Mouse (Mus musculus) cerebellum, adult 2 months (tissue): ENCODE measurements around the gene Fam20a. TPM values are rescaled to one million over a fixed set of nuclear protein-coding genes. Genes with fewer than 3 reads are reported as not detected.

Experiments used
- DNase-seq, 2 experiments: peaks; one replicate each; pipeline ENCODE4 v3.0.0; 2021
- H3K27ac ChIP-seq: fragments of 200-500 bp; 2 replicates; pipeline ENCODE4 v1.5.1; 2012; ENCODE audit warnings: low read length, control low read depth, inconsistent platforms; ENCODE audit not compliant: insufficient read depth
- H3K27me3 ChIP-seq: fragments of 200-500 bp; 2 replicates; pipeline ENCODE4 v1.6.1; 2012; ENCODE audit warnings: inconsistent platforms, mild to moderate bottlenecking, low read length, moderate library complexity; ENCODE audit not compliant: control insufficient read depth, insufficient read depth
- H3K4me1 ChIP-seq: fragments of 200-500 bp; 2 replicates; pipeline ENCODE4 v1.6.1; 2011; ENCODE audit warnings: low read length; ENCODE audit not compliant: control insufficient read depth, insufficient read depth
- H3K4me3 ChIP-seq: fragments of 200-500 bp; replicated peaks from 2 replicates; pipeline ENCODE3; 2011; ENCODE audit warnings: mild to moderate bottlenecking, low read depth, low read length, control low read depth; ENCODE audit not compliant: insufficient read depth
- CTCF ChIP-seq: fragments of 200-500 bp; IDR thresholded peaks from 2 replicates; pipeline ENCODE4 v1.5.1; 2011; ENCODE audit warnings: low read depth, mild to moderate bottlenecking, control low read depth, low read length, moderate library complexity, borderline replicate concordance; ENCODE audit not compliant: insufficient read depth
- POLR2A ChIP-seq: fragments of 200-500 bp; IDR thresholded peaks from 2 replicates; pipeline ENCODE4 v1.6.1; 2011; ENCODE audit warnings: low read length, control low read depth, borderline replicate concordance; ENCODE audit not compliant: insufficient read depth
- WGBS: fragments of 180-500 bp; shearing (Covaris S2); methylation state at CpG from one replicate; pipeline ENCODE4 v1.1.7; 2018; 5-methylcytosine and 5-hydroxymethylcytosine counted together
- polyA plus RNA-seq: library from polyadenylated mRNA; depleted of rRNA; stranded (reverse); fragments of >200 nt; gene quantifications from 2 replicates; pipeline ENCODE4 v1.2.3, GENCODE M21; 2012

Gene Fam20a
- polyA plus RNA-seq, 1 experiment = 22.3 TPM

GRCm38 (mm10) chr11:109696519-109696918 lies 25.6 kb downstream of the Fam20a start:
- H3K27ac ChIP-seq = no peak overlapping the region
- no peak for DNase-seq
- TF ChIP-seq CTCF (no peak), POLR2A (no peak)
- no peak overlapping the region for H3K4me3 ChIP-seq
- WGBS = 90% methylated on average over 4 of the region's 4 CpGs
- no peaks in the 10 kb centered on the region for H3K27me3 ChIP-seq
- H3K4me1 ChIP-seq = no peaks in the 10 kb centered on the region

GRCm38 (mm10) chr11:109692737-109693136 lies 29.3 kb downstream of the Fam20a start:
- H3K4me1 ChIP-seq = no peaks in the 10 kb centered on the region
- WGBS = 17% methylated on average over 3 of the region's 3 CpGs
- no peak for DNase-seq
- TF ChIP-seq CTCF (no peak), POLR2A (no peak)
- no peaks in the 10 kb centered on the region for H3K27me3 ChIP-seq
- no peak overlapping the region for H3K27ac ChIP-seq
- H3K4me3 ChIP-seq = no peak overlapping the region

DNA sequence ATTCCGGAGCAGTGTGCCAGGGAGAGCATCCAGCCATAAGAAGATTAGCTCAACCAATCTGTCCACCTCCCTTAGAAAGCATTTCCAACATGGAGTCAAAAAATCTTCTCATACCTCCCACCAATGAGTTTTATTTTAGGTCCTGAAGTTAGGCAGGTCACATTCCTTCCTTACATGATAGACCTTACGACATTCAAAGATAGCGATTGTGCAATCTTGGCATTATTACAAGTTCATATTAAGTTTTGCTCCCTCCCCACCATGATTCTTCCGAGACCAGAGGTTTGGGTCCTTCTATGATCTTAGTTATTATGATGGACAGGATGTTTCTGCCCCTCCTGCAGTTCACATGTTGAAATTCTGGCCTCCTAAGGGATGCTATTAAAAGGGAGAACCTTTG lies 32.5 kb downstream of the Fam20a start:
- 79% methylated on average over 4 of the region's 4 CpGs for WGBS
- no peak for DNase-seq
- H3K27me3 ChIP-seq = no peaks in the 10 kb centered on the region
- H3K27ac ChIP-seq = no peak overlapping the region
- TF ChIP-seq CTCF (no peak), POLR2A (no peak)
- H3K4me3 ChIP-seq = no peak overlapping the region
- H3K4me1 ChIP-seq = no peaks in the 10 kb centered on the region; the same call in 1 of the 2 replicates

DNA sequence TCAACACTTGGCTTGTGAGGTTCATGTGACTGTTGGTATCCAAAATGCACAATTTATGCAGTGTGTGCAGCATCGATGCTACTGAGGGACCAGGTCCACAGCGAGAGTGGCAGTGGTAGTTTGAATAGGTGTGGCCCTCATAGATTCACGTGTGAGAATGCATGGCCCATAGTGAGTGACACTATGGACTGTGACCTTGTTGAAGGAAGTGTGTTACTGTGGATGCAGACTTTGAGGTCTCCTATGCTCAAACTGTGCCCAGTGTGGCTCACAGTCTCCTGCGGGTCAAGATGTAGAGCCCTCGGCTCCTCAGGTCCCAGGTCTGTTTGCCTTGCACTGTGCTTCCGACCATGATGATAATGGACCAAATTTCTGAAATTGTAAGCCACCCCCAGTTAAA lies 39.9 kb downstream of the Fam20a start:
- Histone ChIP-seq H3K27me3 (no peaks in the 10 kb centered on the region), H3K27ac (no peak overlapping the region), H3K4me3 (no peak overlapping the region), H3K4me1 (no peaks in the 10 kb centered on the region; the same call in 1 of the 2 replicates)
- 93% methylated on average over 6 of the region's 6 CpGs for WGBS
- TF ChIP-seq CTCF = no peak
- TF ChIP-seq POLR2A = no peak
- no peak for DNase-seq

DNA sequence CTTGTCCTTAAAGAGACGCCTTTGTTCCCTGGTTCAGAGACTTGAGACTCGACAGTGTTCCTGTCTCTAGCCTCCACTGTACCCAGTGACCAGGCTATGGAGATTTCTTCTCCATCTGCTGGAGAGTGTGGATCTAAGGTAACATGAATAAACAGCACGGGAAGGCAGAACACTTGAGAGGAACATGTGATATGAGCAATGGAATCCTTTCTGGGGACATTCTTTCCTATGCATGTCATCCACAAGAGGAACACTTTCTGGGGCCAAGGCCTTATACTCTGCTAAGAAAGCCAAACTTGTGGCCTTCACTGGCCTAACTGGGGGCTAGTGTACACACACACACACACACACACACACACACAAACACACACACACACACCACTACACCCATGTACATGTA lies 40.5 kb downstream of the Fam20a start:
- Histone ChIP-seq H3K4me3 (no peak overlapping the region), H3K27ac (no peak overlapping the region), H3K27me3 (no peaks in the 10 kb centered on the region), H3K4me1 (no peaks in the 10 kb centered on the region)
- no peak for DNase-seq
- 85% methylated on average over 3 of the region's 3 CpGs for WGBS
- TF ChIP-seq POLR2A (no peak), CTCF (no peak)

GRCm38 (mm10) chr11:109680934-109681333 lies 41.1 kb downstream of the Fam20a start:
- no peak for DNase-seq
- Histone ChIP-seq H3K4me3 (no peak overlapping the region), H3K27ac (no peak overlapping the region), H3K4me1 (no peaks in the 10 kb centered on the region), H3K27me3 (no peaks in the 10 kb centered on the region)
- TF ChIP-seq CTCF (no peak), POLR2A (no peak)
- whole genome bisulfite sequencing = 56% methylated on average over 9 of the region's 9 CpGs

- Histone ChIP-seq H3K27ac (no peak overlapping the region), H3K4me1 (no peaks in the 10 kb centered on the region), H3K27me3 (no peaks in the 10 kb centered on the region), H3K4me3 (no peak overlapping the region)
- 85% methylated on average over 12 of the region's 12 CpGs for WGBS
- TF ChIP-seq POLR2A (no peak), CTCF (no peak)
- no peak for DNase-seq
Measured at GRCm38 (mm10) chr11:109678291-109678690, 43.8 kb downstream of the Fam20a start.

- TF ChIP-seq CTCF (no peak), POLR2A (no peak)
- no peak for DNase-seq
- Histone ChIP-seq H3K4me3 (no peak overlapping the region), H3K4me1 (no peaks in the 10 kb centered on the region), H3K27ac (no peak overlapping the region), H3K27me3 (no peaks in the 10 kb centered on the region)
- WGBS = 74% methylated on average over 12 of the region's 12 CpGs
Measured at GRCm38 (mm10) chr11:109676621-109677373, 45.3 kb downstream of the Fam20a start.
